Mouse (Mus musculus): ENCODE results near the gene Ncbp1.

Ncbp1 gene

DNA sequence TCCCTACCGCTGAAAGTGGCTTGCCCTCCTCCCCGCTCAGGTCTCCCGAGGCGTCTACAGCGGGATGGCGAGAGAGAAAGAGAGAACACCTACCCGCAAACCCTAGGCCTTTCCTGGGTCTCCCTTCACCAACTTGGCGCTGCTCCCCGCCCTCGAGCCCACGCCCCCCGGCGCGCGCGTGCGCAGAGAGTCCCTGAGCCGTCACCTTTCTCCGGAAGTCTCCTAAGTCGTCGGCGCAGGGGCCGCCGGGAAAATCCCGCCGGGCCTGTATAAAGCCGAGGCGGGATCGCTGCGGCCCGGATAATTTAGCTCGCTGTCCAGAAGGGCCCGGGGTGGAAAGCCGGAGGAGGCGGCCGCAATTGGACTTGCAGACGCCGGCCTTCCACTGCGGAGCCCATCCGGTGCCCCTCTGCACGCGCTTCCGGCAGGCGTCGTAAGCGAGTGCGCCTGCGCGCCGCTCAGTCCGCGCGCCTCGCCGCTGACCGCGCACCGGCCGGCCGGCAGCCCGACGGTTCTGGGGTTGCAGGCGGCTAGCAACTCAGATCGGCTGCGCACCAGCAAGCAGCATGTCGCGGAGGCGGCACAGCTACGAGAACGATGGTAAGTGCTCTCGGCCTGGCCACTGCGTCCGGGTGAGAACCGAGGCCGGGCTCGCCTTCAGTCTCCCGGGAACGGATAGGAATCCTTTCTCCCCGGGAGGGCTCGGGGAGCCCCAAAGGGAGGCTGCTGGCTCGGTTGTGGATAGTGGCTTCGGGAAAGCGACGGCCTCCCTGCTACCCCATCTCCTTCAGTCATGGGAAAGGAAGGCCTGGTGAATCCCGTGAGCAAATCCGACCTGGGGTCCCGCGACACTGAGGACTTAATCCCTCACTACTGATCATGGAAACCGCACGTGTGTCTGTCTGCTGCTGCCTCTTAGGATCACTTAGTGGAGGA, at the start of gene Ncbp1, which contains the start of gene Tstd2:
TSS of gene Ncbp1 (plus strand) at position 327 of the 936 bp plus-strand sequence.
TSS of gene Tstd2 (minus strand) at position 408 of the 936 bp plus-strand sequence.
- DNase-seq (ENCODE audit: low read depth, low spot score) = peak; percentile 96

DNA sequence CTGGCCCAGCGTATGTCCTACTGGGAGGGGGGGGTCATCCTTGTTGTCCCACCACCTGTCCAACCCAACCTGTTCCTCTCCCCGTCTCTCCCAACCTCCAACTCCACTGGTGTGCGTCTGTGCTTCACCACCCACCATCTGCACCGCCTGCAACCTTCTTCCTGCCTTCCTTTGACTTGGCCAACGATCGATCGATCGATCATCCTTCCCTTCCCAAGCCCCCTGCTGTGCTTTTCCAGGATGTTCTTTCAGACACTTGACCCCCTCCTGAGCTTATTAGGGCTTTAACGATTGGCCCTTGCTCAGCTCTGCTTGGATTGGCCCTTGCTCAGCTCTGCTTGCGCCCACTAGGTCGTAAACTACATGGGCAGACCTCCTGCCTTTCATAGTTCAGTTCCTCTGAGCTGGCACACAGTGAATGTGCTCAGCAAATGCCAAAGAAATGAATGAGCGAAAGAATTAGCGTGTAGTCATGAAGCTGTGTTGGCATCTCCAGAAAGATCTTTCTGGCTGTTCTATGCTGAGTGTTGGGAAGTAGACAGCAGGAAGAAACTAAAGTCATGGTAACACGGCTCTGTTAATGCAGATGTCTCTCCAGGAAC, 48.8 kb upstream of the Ncbp1 start:
- DNase-seq (ENCODE audit: low read depth, low spot score) = no peak

- no peak for DNase-seq (ENCODE audit: low read depth, low spot score)
Measured at GRCm38 (mm10) chr4:46092429-46093076, 45.9 kb upstream of the Ncbp1 start.

DNA sequence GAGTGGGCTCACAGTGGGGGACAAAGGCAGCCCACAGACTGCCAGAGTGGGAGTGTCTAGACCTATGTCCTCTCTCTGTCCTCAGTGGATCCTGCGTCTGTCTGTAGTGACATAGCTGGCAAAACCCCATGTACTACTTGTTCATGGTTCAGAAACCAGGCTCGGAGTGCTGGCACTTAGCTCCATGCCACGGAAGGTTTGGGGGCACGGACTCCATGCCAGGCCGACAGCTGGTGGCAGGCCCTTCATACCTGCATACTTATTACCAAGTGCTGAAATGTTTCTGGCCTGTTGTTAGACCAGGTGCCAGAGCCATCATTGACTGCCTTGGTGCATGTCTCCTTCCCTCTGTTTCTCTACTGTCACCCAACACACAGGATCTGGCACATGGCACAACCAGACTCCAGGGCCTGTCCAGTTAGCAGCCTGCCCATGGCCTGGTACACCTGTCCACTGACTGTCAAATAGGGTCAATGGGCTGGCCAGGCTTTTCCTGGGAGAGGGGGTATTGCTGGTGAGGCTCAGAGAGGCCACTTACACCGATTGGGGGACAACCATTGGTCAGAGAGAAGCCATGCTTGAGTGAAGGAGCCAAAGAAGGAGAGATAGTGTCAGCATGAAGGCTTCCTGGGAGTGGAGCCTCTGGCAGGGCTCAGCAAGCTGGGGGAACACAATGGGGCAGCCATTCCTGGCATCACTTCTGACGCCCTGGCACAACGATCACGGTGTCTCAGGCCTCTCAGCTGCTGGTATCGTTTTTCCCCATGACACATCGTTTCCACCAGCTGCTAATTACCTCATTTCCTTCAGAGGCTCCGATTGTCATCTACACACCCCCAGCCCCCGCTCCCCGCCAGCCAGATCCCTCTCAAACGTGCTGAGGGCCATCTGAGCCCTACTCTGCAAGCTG, 43.2 kb upstream of the Ncbp1 start:
- no peak for DNase-seq (ENCODE audit: low read depth, low spot score)

- no peak for DNase-seq (ENCODE audit: low read depth, low spot score)
Measured at GRCm38 (mm10) chr4:46095826-46096159, 42.6 kb upstream of the Ncbp1 start.

GRCm38 (mm10) chr4:46096546-46096945, 41.9 kb upstream of the Ncbp1 start:
- no peak for DNase-seq (ENCODE audit: low read depth, low spot score)

DNA sequence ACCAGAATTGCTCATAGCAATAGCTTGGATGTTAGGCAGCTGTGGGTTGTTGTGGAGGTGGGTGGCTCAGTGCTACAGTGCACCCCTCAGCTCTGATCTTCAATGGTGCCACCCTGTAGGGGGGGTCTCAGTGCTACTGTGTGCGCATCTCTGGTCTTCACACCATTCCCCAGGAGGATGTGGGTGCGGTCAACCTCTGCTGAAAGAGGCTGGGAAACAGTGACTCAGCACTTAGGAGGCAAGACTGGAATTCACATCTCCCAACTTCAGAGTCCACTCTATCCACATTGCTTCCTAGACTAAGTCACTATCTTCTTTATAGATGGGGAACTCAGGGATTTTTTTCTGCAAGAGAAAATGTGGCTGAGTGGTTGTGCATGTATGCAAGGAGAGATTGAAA, 40.8 kb upstream of the Ncbp1 start:
- no peak for DNase-seq (ENCODE audit: low read depth, low spot score)

- DNase-seq (ENCODE audit: low read depth, low spot score) = no peak
Measured at GRCm38 (mm10) chr4:46099132-46099531, 39.3 kb upstream of the Ncbp1 start.

GRCm38 (mm10) chr4:46100539-46100938, 37.9 kb upstream of the Ncbp1 start:
- DNase-seq (ENCODE audit: low read depth, low spot score) = no peak

GRCm38 (mm10) chr4:46101211-46101711, 37.2 kb upstream of the Ncbp1 start:
- DNase-seq (ENCODE audit: low read depth, low spot score) = no peak

DNA sequence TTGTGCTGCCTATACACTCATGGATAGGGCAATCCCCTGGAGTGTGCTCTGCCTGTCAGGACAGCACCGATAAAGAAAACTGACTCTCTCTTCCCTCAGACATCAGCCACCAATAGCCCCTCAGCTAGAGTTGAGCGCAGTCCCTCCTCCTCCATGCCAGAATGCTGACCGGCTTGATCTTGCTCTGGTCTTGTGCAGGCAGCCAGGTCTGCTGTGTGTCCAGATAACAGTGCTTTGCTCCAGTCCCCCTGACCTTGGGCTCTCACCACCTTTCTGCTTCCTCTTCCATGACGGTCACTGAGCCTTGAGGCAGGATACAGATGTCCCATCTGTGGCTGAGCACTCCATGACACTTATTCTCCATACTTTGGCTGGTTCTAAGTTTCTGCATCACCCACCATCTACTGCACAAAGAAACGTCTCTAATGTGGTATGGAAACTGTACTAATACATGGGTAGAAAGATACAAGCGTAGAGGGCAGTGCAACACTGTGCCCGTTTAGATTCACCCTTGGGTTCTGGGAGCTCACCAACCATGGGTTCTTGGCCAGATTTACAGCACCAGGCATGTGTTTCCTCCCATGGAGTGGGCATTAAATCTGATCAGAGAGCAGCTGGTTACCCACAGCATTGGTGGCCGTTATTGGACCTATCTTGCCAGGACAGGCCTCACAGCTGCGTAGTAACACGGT, 36.2 kb upstream of the Ncbp1 start:
- no peak for DNase-seq (ENCODE audit: low read depth, low spot score)

DNA sequence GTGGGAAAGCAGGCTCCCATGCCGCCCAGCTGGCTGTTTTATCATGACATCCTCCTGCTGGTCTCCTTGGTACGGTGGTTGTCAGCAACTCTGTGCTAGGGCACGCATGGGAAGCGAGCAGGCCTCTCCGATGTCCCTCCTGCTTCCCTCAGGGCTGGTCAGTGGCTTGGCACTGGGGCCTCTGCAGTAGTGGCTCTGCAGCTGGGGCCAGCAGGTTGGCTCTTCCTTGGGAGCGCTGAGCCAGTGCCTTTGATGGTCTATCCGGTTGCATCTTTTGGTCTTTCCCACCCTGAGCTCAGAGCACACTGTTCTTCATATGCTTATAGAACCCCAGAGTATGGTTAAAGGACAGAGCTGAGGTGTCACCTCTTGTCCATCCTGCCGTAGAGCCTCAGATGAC, 28.3 kb upstream of the Ncbp1 start:
- DNase-seq (ENCODE audit: low read depth, low spot score) = no peak

DNA sequence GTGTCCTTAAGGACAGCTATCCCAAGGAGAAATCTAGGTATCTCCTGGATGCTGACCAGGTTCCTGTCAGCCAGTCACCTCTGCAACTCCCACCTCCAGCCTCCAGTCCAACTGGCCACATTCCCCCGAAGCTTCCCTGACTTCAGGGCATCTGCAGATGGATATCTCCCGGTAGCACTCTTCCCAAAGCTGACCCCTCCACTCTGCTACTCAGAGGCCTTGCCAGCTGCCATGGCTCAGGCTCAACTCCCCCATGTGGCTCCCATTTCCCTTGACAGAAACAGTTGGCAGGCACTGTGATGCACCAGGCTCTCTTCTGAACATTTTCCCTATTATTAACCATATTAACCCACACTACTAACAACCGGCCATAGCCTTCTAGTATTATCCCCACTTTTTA, 27.1 kb upstream of the Ncbp1 start:
- no peak for DNase-seq (ENCODE audit: low read depth, low spot score)

GRCm38 (mm10) chr4:46115308-46115707, 23.1 kb upstream of the Ncbp1 start:
- no peak for DNase-seq (ENCODE audit: low read depth, low spot score)

- no peak for DNase-seq (ENCODE audit: low read depth, low spot score)
Measured at GRCm38 (mm10) chr4:46116544-46117175, 21.8 kb upstream of the Ncbp1 start.

DNA sequence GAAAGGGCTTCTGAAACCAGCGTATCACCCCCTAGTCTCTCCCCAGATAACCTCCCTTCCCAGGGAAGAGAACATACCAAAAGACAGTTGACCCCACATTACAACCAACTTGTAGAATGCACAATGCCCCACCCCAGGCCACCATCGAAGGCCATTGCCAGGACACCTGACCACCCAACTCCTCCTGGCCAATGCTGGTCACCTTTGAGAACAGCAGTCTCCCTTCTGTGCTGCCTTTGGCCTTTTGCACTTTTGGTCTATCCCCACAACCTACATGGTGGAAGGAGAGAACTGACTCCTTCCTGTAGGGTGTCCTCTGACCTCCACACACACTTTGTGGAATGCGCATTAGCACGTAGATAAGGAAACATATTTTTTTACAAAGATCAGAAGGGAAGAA, 20.9 kb upstream of the Ncbp1 start:
- DNase-seq (ENCODE audit: low read depth, low spot score) = no peak

GRCm38 (mm10) chr4:46119514-46120094, 18.8 kb upstream of the Ncbp1 start:
- DNase-seq (ENCODE audit: low read depth, low spot score) = no peak

- DNase-seq (ENCODE audit: low read depth, low spot score) = no peak
Measured at GRCm38 (mm10) chr4:46120767-46121166, 17.6 kb upstream of the Ncbp1 start.

DNA sequence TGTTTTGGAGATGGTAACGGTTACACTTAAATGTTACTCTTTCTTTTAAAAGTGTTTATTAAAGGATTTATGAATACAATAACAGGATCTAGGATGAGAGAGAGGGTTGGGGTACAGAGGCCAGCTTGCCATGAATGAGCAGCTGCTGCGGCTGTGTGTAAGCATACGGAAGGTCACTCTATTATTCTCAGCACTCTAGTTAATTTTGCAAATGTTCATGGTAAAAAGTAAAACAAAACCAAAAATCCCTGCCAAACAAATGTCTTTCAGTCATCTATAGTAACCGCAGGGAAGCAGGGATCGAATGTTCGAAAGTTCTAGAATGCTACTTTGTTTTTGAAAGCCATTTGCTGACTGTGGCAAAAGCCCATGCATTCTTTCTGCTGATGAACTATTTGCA, 15.1 kb upstream of the Ncbp1 start:
- no peak for DNase-seq (ENCODE audit: low read depth, low spot score)

DNA sequence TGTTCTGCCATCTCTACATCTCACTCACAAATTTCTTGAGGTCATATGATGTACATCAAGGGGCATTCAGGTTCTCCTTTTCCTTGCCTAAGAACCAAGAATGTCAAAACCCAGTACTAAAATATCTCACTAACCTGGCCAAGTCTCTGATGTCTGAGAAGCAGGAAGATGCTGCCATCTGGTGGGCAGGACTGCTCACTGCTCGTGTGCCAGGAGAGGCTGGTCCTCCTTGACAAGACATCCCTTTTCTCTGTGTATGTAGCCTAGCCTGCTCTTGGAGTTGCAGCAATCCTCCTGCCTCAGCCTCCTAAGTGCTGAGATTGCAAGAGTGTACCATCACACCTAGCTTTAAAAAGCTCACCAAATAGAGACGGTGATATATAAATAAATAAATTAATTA, 11.9 kb upstream of the Ncbp1 start:
- DNase-seq (ENCODE audit: low read depth, low spot score) = peak; percentile 60

Data from A20 (cell line).